Mouse (Mus musculus): ENCODE measurements at regions not wholly inside any gene's neighbourhood (a gene's known extent, or its start where the extent isn't known, plus 50 kb on each side); places are given as distances from the start of the nearest gene placed in this dataset.

DNA sequence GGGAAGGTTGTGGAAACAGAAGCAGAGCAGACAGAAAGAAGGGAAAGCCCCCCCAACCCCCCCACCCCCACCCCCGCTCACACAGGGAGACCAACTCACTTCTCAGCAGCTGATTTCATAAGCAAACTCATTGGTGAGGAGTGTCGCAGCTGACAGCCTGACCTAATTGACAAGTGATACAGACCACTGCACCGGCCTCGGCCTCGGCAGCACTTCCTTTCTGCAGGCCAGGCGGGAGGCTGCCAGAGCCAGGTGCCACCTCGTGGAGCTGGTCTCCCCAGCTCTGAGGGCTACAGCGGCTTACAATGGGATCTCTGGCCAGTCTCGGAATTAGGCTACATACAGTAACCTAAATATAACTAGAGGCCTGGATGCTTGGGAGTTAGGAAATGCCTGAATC is 138.5 kb upstream of the A530016L24Rik start:
- TF ChIP-seq ZNF384 (IDR thresholded peaks at IDR 0.05; ENCODE audit: low read depth, low read length): no peak
- TF ChIP-seq CHD2 (IDR thresholded peaks at IDR 0.05; ENCODE audit: low read depth, low read length): no peak

Measured in ES-E14 (cell line).